Mouse (Mus musculus): ENCODE data around the gene Itgb6.

Itgb6 gene

GRCm38 (mm10) chr2:60671215-60671614 is 51.2 kb downstream of the Itgb6 start:
- no peak for DNase-seq

GRCm38 (mm10) chr2:60663071-60663470 is 59.4 kb downstream of the Itgb6 start:
- DNase-seq: no peak

DNA sequence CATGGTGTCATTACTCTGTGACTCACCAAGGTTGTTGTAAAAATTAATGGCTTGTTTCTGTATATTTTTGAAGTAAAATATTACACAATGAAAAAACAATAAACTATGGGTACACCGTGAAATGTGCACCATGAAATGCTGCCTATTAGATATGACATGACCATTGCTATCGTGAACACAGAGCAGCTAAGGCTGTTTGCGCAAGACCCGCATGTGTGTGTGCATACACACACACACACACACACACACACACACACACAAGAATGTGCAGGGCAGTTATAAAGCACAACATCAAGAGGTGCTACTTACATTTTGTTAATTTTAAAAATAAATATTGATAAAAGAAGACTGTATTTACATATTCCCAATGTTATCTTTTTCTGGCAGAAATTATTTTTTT is 62.5 kb downstream of the Itgb6 start:
- DNase-seq: no peak

DNA sequence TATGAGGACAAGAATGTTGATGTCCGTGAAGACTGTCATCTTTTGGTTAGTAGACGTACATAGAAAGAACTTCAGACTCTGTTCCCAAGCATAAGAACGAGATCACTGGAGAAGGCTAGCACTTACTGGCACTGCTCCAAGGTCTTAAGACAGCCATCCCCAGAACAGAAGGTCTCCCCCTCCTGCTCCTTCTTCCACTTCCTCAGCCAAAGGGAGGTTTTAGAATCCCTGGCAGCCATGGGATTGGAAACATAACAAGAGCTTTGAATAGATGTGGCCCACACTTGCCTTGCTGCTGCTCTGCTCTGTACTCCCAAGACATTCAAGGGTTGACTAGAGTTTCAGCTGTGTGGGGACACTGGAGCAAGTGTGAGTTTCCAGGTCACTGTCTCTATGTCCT is 63.5 kb downstream of the Itgb6 start:
- no peak for DNase-seq

GRCm38 (mm10) chr2:60654828-60655227 is 67.6 kb downstream of the Itgb6 start:
- DNase-seq: no peak

- no peak for DNase-seq
Observed at GRCm38 (mm10) chr2:60650155-60650554, 72.3 kb downstream of the Itgb6 start.

- no peak for DNase-seq
Observed at GRCm38 (mm10) chr2:60647650-60648049, 74.8 kb downstream of the Itgb6 start.

GRCm38 (mm10) chr2:60646583-60646982 is 75.9 kb downstream of the Itgb6 start:
- no peak for DNase-seq

DNA sequence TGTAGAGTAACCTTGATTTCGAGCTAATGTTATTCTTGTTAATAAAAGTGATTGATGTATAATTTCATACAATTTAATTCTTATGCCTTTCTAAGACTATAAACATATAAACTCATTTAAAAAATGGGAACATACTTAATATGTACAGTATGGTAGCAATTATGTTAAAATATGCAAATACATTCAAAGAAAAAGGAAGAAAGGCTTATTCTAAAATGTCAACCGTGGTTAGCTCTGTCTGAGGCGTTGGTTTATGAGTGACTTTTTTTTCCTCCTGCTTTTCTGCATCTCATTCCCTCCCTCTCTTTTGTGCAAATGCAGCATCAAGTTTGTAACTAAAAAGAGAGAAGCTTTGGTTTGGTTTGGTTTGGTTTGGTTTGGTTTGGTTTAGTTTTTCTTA is 79.0 kb downstream of the Itgb6 start:
- DNase-seq: no peak

GRCm38 (mm10) chr2:60642606-60643005 is 79.8 kb downstream of the Itgb6 start:
- no peak for DNase-seq

- no peak for DNase-seq
Observed at GRCm38 (mm10) chr2:60640342-60640672, 82.1 kb downstream of the Itgb6 start.

DNA sequence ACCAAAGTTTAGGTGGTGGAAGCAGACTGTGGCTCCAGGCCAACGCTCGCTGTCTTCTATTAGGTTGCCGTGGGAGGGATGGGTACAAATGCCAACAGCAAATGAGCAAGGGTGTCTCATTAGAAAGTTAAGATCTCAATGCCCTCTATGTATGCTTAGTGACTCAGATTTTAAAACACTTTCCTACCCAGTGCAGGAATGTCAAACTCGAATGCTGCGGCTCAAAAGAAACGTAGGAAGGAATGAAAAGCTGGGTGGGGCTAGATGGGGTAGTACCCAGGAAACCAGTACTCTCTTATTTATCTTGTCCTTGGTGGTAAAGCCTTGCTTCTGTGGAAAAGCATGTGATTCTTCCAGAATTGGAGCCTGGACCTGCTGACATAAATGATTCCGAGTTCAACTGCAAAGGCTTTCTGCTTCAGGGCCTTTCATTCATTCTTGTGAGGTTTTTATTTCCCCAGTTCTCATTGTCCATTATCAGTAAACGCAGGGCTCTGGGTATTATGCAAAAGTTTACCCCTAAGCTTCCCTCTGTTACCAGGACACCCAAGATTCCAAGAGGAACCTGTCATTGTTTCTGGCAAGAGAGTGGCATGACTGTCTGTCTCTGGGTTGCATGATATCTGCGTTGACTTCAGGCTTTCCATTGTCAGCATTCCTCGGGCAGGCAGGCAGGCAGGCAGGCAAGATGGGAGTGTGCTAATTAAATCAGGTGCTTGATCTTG is 82.7 kb downstream of the Itgb6 start:
- no peak for DNase-seq

DNA sequence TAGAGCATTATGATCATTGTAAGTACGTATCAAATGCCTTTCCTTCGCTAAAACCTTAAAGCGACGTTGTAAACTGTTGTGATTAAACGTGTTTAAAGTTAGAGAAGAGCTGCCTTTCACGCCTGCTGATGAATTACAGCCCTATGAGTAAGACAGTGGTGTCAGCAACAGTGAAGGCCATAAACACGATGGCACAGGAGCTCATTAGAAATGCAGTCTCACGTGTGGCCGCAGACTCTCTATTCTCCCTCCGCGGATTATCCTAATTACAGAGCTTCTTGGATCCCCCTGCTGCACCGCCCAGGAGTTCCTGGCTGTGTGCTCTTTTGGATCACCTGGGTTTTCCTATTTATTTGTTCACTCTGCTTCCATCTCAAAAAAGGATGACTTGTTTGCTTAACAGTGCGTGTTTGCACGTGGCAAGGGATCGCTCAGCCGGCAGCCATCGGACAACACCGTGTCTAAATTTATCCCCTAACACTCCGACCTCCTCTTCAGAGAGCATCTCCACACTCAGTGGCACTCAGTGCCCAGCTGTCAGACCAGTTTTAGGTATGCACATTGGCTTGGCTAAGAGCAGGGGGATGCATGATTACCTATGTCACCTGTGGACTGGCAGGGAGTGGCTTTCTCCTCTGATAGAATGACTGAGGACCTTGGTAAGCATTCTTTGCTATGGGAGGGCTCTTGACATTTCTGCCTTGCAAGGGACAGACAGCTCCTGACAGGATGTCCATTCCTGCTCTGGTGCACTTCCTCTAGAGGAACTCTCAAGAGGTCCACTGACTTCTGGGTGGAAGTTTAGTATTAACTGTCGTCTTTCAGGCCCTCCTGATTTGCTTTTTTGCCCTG is 85.3 kb downstream of the Itgb6 start:
- DNase-seq: no peak

DNA sequence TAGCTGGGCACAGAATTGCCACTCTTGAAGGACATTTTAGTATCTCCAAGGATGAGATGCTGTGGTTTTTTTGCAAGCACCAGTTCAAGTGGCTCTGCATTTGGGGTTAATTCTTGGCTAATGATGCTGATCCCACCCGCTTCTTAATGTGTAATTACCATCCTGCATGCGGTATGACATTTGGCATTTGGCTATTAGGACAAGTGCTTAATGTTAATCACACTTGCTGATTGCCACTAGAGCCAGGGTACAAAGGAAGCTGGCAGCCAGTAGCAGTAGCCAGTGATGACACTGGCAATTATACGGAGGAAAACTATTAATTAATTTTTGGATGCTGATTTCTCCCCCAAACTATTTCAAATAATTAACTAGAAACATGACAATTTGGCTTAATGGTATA is 86.0 kb downstream of the Itgb6 start:
- no peak for DNase-seq

- DNase-seq: no peak
Observed at GRCm38 (mm10) chr2:60636038-60636437, 86.4 kb downstream of the Itgb6 start.

DNA sequence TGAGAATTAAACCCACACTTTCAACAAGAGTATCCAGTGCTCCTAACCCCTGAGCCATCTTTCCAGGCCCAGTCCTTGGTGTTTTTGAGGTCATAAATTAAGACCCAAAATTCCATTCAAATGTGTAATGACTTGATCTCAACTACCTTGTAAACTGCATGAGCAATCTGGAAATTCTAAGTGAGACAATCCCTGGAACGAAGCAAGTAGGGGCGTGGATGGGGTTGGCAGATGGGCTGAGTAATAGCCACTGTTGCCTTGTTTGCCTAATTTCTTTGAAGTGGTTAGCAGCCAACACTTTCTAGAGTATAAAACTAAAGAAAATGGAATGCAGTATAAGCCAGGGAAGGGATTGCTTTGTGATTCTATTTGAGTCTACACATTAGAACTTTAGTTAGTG is 89.7 kb downstream of the Itgb6 start:
- DNase-seq: no peak

DNA sequence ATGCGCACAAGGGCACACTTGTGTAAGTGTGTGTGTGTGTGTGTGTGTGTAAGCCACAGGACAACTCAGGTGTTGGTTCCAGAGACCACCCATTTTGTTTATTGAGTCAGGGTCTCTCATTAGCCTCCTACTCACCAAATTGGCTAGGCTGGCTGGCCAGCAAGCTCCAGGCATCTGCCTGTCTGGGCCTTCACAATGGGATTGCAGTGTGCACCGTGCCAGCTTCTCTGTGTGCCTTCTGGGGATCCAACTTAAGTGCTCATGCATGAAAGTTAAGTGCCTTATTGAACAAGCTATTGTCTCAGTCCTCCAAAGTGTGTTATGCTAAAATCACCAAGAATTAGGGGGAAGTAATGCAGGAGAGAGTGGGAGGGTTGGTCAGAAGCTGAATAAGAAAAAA is 92.1 kb downstream of the Itgb6 start:
- DNase-seq: no peak

DNA sequence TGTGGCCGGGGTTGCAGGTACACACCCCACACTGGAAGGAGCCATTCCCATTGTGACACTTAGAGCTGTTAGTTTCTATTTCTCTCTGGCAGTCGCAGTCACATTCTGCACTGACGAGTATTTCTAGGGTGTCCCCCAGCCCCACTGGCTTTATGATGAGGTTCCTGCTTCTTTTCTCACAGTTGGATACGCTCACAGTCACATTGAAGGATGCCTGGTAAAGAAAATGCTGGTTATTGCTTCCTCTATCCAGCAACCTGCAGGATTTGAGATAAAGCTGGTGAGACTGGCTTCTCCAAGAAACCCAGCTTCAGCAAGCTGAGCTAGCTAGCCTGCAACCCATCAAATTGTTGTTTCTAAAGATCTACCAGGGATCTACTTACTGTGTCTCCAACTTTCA is 94.5 kb downstream of the Itgb6 start:
- DNase-seq: no peak

DNA sequence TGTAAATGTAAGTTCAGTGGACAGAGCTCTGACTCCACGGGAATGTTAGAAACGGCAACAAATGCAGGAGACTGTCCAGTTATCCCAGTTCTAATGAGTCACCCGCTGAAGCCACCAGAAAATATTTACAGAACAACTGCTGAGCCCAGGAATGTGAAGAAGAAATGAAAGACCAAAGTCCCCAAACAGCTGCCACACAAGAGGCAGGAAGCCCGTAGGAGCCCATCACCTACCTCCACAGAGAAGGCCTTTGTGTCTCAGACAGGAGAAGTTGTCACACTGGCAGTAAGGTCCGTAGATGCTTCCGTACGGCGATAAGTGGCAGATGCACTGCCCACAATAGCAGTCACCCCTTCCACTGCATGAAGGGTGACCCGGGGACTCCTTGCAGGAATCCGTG is 94.9 kb downstream of the Itgb6 start:
- no peak for DNase-seq

GRCm38 (mm10) chr2:60625766-60626165 is 96.7 kb downstream of the Itgb6 start:
- no peak for DNase-seq

DNA sequence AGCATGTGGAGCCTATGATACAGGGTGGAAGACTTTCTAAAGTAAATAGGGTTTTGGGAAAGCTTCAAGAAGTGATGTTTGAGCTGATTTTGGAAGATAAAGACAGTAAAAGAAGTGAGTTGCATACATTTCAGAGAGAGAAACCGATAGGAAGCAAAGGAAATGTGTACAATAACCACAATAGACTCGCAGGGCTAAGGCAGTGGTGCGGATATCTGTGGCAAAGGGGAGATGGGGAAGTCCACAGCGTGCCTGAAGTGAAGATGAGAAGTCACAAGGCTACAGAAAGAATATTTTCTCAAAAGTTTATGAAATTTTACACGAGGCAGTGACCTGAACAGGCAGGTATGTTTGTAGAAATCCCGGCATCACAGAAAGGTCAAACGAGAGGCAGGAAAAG is 100.3 kb downstream of the Itgb6 start:
- DNase-seq: no peak

DNA sequence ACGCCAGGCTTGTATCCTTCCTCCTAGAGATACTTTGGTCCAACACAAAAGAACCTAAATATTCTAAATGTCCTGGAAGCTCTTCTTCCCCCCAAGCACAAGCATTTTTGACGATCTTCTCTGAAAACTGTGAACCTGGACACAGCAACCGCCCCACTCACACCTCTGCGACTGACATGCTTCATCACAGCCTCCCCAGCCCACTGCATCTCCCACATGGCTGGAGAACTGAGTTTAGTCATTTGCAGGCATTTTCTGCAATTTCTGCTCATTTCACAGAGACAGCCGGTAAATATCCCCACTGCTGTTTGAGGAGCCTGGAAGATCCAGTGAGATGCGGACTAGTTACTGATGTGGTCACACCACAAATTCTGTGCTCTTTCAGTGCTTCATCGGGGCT is 107.7 kb downstream of the Itgb6 start:
- no peak for DNase-seq

GRCm38 (mm10) chr2:60613857-60614228 is 108.6 kb downstream of the Itgb6 start:
- no peak for DNase-seq

Measured in right cerebral cortex, postnatal 25 days (tissue).